Mouse (Mus musculus) heart, adult 9 months (tissue): ENCODE results near the gene Slc48a1.

ENCODE experiments used
- DNase-seq, 2 experiments: peaks; one replicate each; pipeline ENCODE4 v3.0.0; 2022; ENCODE audit warnings: low spot score in 2 of 2

Slc48a1 gene

GRCm38 (mm10) chr15:97807867-97808266 lies 29.5 kb downstream of the Slc48a1 start:
- DNase-seq, result no peak

- no peak for DNase-seq
These were observed 30.2 kb downstream of the Slc48a1 start for GRCm38 (mm10) chr15:97808532-97808931.

- DNase-seq, result no peak
These were observed 30.9 kb downstream of the Slc48a1 start for GRCm38 (mm10) chr15:97809206-97809605.

GRCm38 (mm10) chr15:97809942-97810341 lies 31.6 kb downstream of the Slc48a1 start:
- DNase-seq, result no peak

- DNase-seq, result no peak
These were observed 32.1 kb downstream of the Slc48a1 start for GRCm38 (mm10) chr15:97810399-97810798.

GRCm38 (mm10) chr15:97811307-97811706 lies 33.0 kb downstream of the Slc48a1 start:
- no peak for DNase-seq

GRCm38 (mm10) chr15:97812126-97812525 lies 33.8 kb downstream of the Slc48a1 start:
- DNase-seq, result peak; percentile 80 to 85

GRCm38 (mm10) chr15:97812875-97813274 lies 34.6 kb downstream of the Slc48a1 start:
- no peak for DNase-seq

GRCm38 (mm10) chr15:97813452-97814204 lies 35.3 kb downstream of the Slc48a1 start:
- DNase-seq, result peak; percentile 52 to 73

- no peak for DNase-seq
These were observed 36.4 kb downstream of the Slc48a1 start for GRCm38 (mm10) chr15:97814703-97815102.

GRCm38 (mm10) chr15:97815254-97815653 lies 36.9 kb downstream of the Slc48a1 start:
- DNase-seq, result no peak

- no peak for DNase-seq
These were observed 38.1 kb downstream of the Slc48a1 start for GRCm38 (mm10) chr15:97816199-97816994.

- DNase-seq, result no peak
These were observed 41.6 kb downstream of the Slc48a1 start for GRCm38 (mm10) chr15:97819937-97820336.

- DNase-seq, result peak; percentile 62 to 74
These were observed 43.1 kb downstream of the Slc48a1 start for GRCm38 (mm10) chr15:97821321-97821982.

GRCm38 (mm10) chr15:97821983-97822363 lies 43.7 kb downstream of the Slc48a1 start:
- DNase-seq, result peak in 1 of 2 experiments; percentile 35

GRCm38 (mm10) chr15:97822545-97823228 lies 44.4 kb downstream of the Slc48a1 start:
- DNase-seq, result peak in 1 of 2 experiments; percentile 34

- no peak for DNase-seq
These were observed 45.2 kb downstream of the Slc48a1 start for GRCm38 (mm10) chr15:97823479-97823878.

- DNase-seq, result peak; percentile 72
These were observed 45.7 kb downstream of the Slc48a1 start for GRCm38 (mm10) chr15:97824042-97824441.

- DNase-seq, result peak; percentile 88 to 89
These were observed 47.0 kb downstream of the Slc48a1 start for GRCm38 (mm10) chr15:97825071-97825940.

- DNase-seq, result no peak
These were observed 47.7 kb downstream of the Slc48a1 start for GRCm38 (mm10) chr15:97825941-97826587.
